Mouse (Mus musculus) stomach, embryonic 16.5 days (tissue): Measurements from ENCODE around the gene Spag7. TPM values are rescaled to one million over a fixed set of nuclear protein-coding genes. Genes with fewer than 3 reads are reported as not detected.
A peak's percentile ranks its signal among the peaks of the same experiment; 100 is the strongest.

ENCODE experiments used
- ATAC-seq: fragments of 200-750 bp; cut with Nextera tagmentation; 2 replicates; pipeline ENCODE4 v1.8.0; 2017; ENCODE audit warnings: moderate number of reproducible peaks, moderate TSS enrichment; ENCODE audit not compliant: insufficient read depth, low FRiP score
- H3K27ac ChIP-seq: fragments of 300-500 bp; sonication (generic); 2 replicates; pipeline ENCODE4 v1.5.1; 2014; ENCODE audit warnings: low read length
- H3K27me3 ChIP-seq: fragments of 300-500 bp; sonication (generic); 2 replicates; pipeline ENCODE4 v1.6.1; 2014; ENCODE audit warnings: low read length, control low read depth, mixed read lengths; ENCODE audit not compliant: control insufficient read depth, insufficient read depth
- H3K36me3 ChIP-seq: fragments of 300-500 bp; sonication (generic); 2 replicates; pipeline ENCODE4 v1.6.1; 2014; ENCODE audit warnings: low read length; ENCODE audit not compliant: control insufficient read depth, insufficient read depth
- H3K4me1 ChIP-seq: fragments of 300-500 bp; sonication (generic); 2 replicates; pipeline ENCODE4 v1.6.1; 2014; ENCODE audit warnings: low read length, control low read depth, mixed read lengths; ENCODE audit not compliant: control insufficient read depth, insufficient read depth
- H3K4me2 ChIP-seq: fragments of 300-500 bp; sonication (generic); 2 replicates; pipeline ENCODE4 v1.6.1; 2014; ENCODE audit warnings: low read depth, low read length, mixed read lengths
- H3K4me3 ChIP-seq: fragments of 300-500 bp; sonication (generic); replicated peaks from 2 replicates; pipeline ENCODE4 v1.5.1; 2014; ENCODE audit warnings: mild to moderate bottlenecking, low read length
- H3K9ac ChIP-seq: fragments of 300-500 bp; sonication (generic); 2 replicates; pipeline ENCODE4 v1.6.1; 2014; ENCODE audit warnings: low read length
- H3K9me3 ChIP-seq: fragments of 300-500 bp; sonication (generic); replicated peaks from 2 replicates; pipeline ENCODE4 v1.6.1; 2016; ENCODE audit warnings: low read length, control low read depth; ENCODE audit not compliant: control insufficient read depth
- WGBS: fragments of 180-500 bp; shearing (Covaris S2); extraction: QIAGEN DNeasy Blood & Tissue Kit; methylation state at CpG from one replicate; pipeline ENCODE4 v1.1.7; 2014; 5-methylcytosine and 5-hydroxymethylcytosine counted together
- polyA plus RNA-seq: library from polyadenylated mRNA; unstranded; fragments of >200 nt; fragmentation: Nextera tagmentation; extraction: Ambion mirVana; gene quantifications from 2 replicates; pipeline ENCODE4 v1.2.1, GENCODE M21; 2015

Spag7 gene
- polyA plus RNA-seq, 1 experiment from 2014 or later = 149 TPM

- Histone ChIP-seq H3K27ac (peak within 1 kb of the TSS; percentile 90), H3K27me3 (no peaks in the 10 kb centered on the region), H3K36me3 (no peaks in the 10 kb centered on the region), H3K9ac (peak within 1 kb of the TSS; percentile 95), H3K4me2 (peak within 1 kb of the TSS; percentile 80), H3K9me3 (no peaks in the 10 kb centered on the region), H3K4me3 (peak within 1 kb of the TSS; percentile 85), H3K4me1 (peaks cover 19% of the 10 kb centered on the region)
- under 1% methylated on average over 55 of the region's 55 CpGs for WGBS
- peak; percentile 89 for ATAC-seq
Observed at GRCm38 (mm10) chr11:70687601-70688199, 18.5 kb upstream of the Spag7 start, which contains the start of gene Camta2. Gene Camta2, minus strand, starts transcription at chr11:70688105.

- no peaks in the 10 kb centered on the region for H3K9me3 ChIP-seq
- WGBS = 2% methylated on average over 16 of the region's 16 CpGs
- H3K9ac ChIP-seq = peak overlapping the region; percentile 95
- ATAC-seq = peak; percentile 51; the same call in 1 of the 2 replicates
- H3K4me3 ChIP-seq = peak overlapping the region; percentile 85
- peak overlapping the region; percentile 90 for H3K27ac ChIP-seq
- peak overlapping the region; percentile 80 for H3K4me2 ChIP-seq
- H3K27me3 ChIP-seq = no peaks in the 10 kb centered on the region
- no peaks in the 10 kb centered on the region for H3K36me3 ChIP-seq
- peaks cover 23% of the 10 kb centered on the region for H3K4me1 ChIP-seq
Observed at GRCm38 (mm10) chr11:70686901-70687566, 17.8 kb upstream of the Spag7 start.

GRCm38 (mm10) chr11:70683640-70684039, 14.4 kb upstream of the Spag7 start:
- H3K9ac ChIP-seq = no peak overlapping the region
- H3K4me2 ChIP-seq = no peak overlapping the region
- H3K27me3 ChIP-seq = no peaks in the 10 kb centered on the region
- WGBS = 85% methylated on average over 5 of the region's 5 CpGs
- no peak overlapping the region for H3K27ac ChIP-seq
- ATAC-seq = no peak
- H3K36me3 ChIP-seq = peaks cover 5% of the 10 kb centered on the region; the same call in 1 of the 2 replicates
- no peaks in the 10 kb centered on the region for H3K9me3 ChIP-seq
- H3K4me1 ChIP-seq = peaks cover 19% of the 10 kb centered on the region
- H3K4me3 ChIP-seq = no peak overlapping the region

GRCm38 (mm10) chr11:70681897-70682581, 12.8 kb upstream of the Spag7 start:
- Histone ChIP-seq H3K27ac (no peak overlapping the region), H3K4me1 (peaks cover 13% of the 10 kb centered on the region; the same call in 1 of the 2 replicates), H3K36me3 (peaks cover 5% of the 10 kb centered on the region; the same call in 1 of the 2 replicates), H3K27me3 (no peaks in the 10 kb centered on the region), H3K4me3 (no peak overlapping the region), H3K9me3 (no peaks in the 10 kb centered on the region), H3K4me2 (no peak overlapping the region), H3K9ac (0 out of 2 replicates have a peak overlapping the region, but pooled peaks have one; percentile 37)
- 0 out of 2 replicates have a peak, but pooled peaks have one; percentile 18 for ATAC-seq
- WGBS = 27% methylated on average over 11 of the region's 11 CpGs

- no peaks in the 10 kb centered on the region for H3K27me3 ChIP-seq
- no peak overlapping the region for H3K27ac ChIP-seq
- no peaks in the 10 kb centered on the region for H3K9me3 ChIP-seq
- H3K4me1 ChIP-seq = peaks cover 6% of the 10 kb centered on the region; the same call in 1 of the 2 replicates
- H3K36me3 ChIP-seq = peaks cover 5% of the 10 kb centered on the region; the same call in 1 of the 2 replicates
- H3K4me2 ChIP-seq = no peak overlapping the region
- no peak overlapping the region for H3K9ac ChIP-seq
- no peak for ATAC-seq
- H3K4me3 ChIP-seq = no peak overlapping the region
- 69% methylated on average over 12 of the region's 12 CpGs for WGBS
Observed at GRCm38 (mm10) chr11:70681170-70681569, 12.0 kb upstream of the Spag7 start.

- Histone ChIP-seq H3K4me2 (no peak overlapping the region), H3K9ac (no peak overlapping the region), H3K27ac (no peak overlapping the region), H3K4me3 (no peak overlapping the region), H3K36me3 (peaks cover 10% of the 10 kb centered on the region; the same call in 1 of the 2 replicates), H3K27me3 (no peaks in the 10 kb centered on the region), H3K4me1 (peaks cover 6% of the 10 kb centered on the region; the same call in 1 of the 2 replicates), H3K9me3 (no peaks in the 10 kb centered on the region)
- WGBS = 88% methylated on average over 8 of the region's 8 CpGs
- no peak for ATAC-seq
Observed at GRCm38 (mm10) chr11:70679894-70680293, 10.7 kb upstream of the Spag7 start.

GRCm38 (mm10) chr11:70679361-70679760, 10.1 kb upstream of the Spag7 start:
- no peaks in the 10 kb centered on the region for H3K9me3 ChIP-seq
- H3K9ac ChIP-seq = no peak overlapping the region
- 94% methylated on average over 8 of the region's 8 CpGs for WGBS
- H3K27ac ChIP-seq = no peak overlapping the region
- no peaks in the 10 kb centered on the region for H3K27me3 ChIP-seq
- no peak overlapping the region for H3K4me3 ChIP-seq
- no peak overlapping the region for H3K4me2 ChIP-seq
- no peak for ATAC-seq
- H3K36me3 ChIP-seq = peaks cover 10% of the 10 kb centered on the region; the same call in 1 of the 2 replicates
- peaks cover 6% of the 10 kb centered on the region; the same call in 1 of the 2 replicates for H3K4me1 ChIP-seq

- 71% methylated on average over 2 of the region's 2 CpGs for WGBS
- no peak overlapping the region for H3K9ac ChIP-seq
- no peak overlapping the region for H3K27ac ChIP-seq
- H3K9me3 ChIP-seq = no peaks in the 10 kb centered on the region
- peaks cover 10% of the 10 kb centered on the region; the same call in 1 of the 2 replicates for H3K36me3 ChIP-seq
- no peak overlapping the region for H3K4me2 ChIP-seq
- H3K27me3 ChIP-seq = no peaks in the 10 kb centered on the region
- peaks cover 6% of the 10 kb centered on the region; the same call in 1 of the 2 replicates for H3K4me1 ChIP-seq
- no peak overlapping the region for H3K4me3 ChIP-seq
- ATAC-seq = no peak
Observed at GRCm38 (mm10) chr11:70678576-70678975, 9.4 kb upstream of the Spag7 start.
